Mouse (Mus musculus) G1E (cell line): Measurements from ENCODE around the gene Bmpr1b.

Experiments
- CTCF ChIP-seq: IDR thresholded peaks from 2 replicates; pipeline ENCODE4 v1.5.1; 2012; ENCODE audit warnings: low read depth, low read length, inconsistent platforms, mixed read lengths
- GATA1 ChIP-seq: IDR thresholded peaks from 2 replicates; pipeline ENCODE4 v1.6.1; 2012; ENCODE audit warnings: borderline replicate concordance, low read length, inconsistent platforms, mixed read lengths
- GATA2 ChIP-seq: IDR thresholded peaks from 2 replicates; pipeline ENCODE4 v1.6.1; 2012; ENCODE audit warnings: low read depth, low read length, inconsistent platforms, borderline replicate concordance
- POLR2AphosphoS5 ChIP-seq: IDR thresholded peaks from 2 replicates; pipeline ENCODE4 v1.6.1; 2012; ENCODE audit warnings: low read depth, low read length, inconsistent platforms; ENCODE audit not compliant: insufficient replicate concordance
- TAL1 ChIP-seq: conservative IDR thresholded peaks from 2 replicates; pipeline ENCODE4 v1.6.1; 2012; ENCODE audit warnings: low read depth, low read length, inconsistent platforms, mixed read lengths

DNA sequence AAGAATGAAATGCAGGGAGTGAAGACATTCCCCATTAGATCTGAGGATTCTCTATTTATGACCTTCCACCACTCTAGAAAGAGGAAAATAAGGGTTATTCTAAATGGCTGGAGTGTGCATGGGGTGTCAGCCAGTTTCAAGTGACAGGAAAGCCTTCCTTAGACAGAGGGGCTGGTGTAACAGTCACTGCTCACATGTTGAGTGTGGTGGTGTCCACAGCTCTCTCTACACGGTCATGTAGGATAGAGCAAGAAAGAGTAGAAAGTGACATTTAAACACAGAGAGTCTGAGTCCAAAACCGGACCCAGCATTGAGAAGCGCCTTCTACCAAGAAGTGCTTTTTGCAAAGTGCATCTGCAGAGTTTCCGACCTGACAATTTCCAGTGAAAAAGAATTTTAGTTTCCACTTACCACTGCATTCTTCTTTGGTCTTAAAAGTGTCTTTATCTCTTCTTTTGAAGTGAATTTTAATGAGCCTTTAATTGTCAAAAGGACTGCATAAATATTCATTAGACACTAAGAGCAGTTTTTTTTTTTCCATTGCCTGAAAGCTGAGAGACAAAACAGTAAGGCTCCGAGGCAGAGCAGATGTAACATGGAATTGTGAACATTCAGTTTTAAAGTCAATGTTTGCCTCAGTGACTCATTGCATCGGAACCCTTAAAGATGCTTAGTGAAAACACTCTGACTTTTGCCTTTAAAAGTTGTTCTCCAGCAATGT, 263.2 kb downstream of the Bmpr1b start:
- no peak for TF ChIP-seq CTCF
- TF ChIP-seq TAL1: no peak
- no peak for TF ChIP-seq POLR2AphosphoS5
- TF ChIP-seq GATA2: no peak
- TF ChIP-seq GATA1: no peak
